Mouse (Mus musculus): ENCODE results near the gene Prkn. TPM values are rescaled to one million over a fixed set of nuclear protein-coding genes. Genes with fewer than 3 reads are reported as not detected.

Gene Prkn
- total RNA-seq, 2 experiments from 2014 or later = 15.7 to 19.9 TPM

DNA sequence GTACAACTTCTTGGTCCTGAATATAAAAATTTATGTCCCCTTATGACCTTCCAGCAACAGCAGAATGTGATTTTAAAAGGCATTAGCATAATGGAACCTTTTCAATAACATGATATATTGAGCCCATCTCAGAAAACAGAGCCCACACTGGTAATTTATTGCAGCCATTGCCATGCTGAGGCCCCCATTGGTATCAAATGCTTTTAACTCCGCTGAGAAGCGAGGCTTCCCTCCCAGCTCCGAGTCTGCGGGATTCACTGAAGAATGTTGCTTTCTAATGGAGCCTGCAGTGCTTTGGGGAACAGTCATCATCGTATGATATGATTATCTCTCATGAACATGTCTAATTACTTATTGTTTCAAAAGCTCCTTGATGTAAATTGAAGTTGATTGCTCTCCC, 421.5 kb downstream of the Prkn start:
- DNase-seq (ENCODE audit: low spot score in 2 of 2) = no peak

DNA sequence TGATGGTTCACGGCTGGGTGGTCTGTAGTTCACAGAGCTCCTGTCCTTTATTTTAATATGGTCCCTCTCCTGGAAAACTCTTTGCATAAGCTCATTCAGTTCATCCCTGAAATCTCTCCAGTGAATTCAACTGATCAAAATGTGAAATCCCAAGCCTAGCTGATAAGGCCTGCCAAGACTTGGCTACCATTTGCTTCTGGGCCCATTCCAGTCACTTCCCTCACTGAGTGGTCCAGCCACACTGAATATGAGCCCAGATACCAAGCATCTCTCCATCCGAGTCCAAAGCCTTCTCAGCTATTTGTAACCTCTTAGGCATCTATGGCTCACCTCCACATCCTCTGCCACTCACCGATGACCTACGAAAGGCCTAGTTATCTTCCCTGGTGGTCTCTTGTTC, 427.8 kb downstream of the Prkn start:
- DNase-seq (ENCODE audit: low spot score in 2 of 2) = no peak

DNA sequence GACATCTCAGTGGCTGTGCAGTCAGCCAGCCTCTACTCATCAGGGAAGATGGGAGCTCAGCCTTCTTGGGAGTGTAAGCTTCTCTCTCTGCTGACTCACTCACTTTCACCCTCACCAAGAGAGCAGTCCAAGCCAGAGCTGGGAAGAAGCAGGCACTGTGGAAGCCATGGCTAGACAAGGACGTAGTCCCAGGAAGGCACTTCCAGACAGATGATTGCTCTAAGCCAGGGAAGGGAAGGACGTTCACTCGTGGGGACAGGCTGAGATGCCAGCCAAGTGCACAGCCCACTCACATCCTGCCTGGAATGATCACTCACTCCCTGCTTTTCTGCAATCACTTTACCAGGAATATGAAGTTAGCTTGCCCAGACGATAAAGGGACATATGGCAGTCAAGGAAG, 430.0 kb downstream of the Prkn start:
- DNase-seq (ENCODE audit: low spot score in 2 of 2) = no peak

DNA sequence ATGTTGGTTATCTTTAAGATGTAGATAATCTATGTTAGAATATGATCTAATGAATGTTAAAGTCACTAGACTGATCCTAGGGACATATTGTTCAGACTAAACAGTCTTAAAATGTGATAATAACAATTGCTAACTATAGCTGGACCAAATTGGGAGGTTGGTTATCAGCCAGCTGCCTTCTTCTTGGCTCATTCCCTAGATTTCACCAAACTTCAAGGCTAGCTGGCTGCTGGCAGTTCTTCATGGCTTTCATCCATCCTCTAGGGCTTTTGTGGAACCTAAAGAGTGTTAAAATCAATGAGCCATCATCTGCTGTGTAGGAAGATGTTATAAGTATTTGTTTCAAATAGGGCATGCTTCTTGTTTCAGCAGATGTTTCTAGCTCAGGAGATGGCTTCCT, 431.7 kb downstream of the Prkn start:
- no peak for DNase-seq (ENCODE audit: low spot score in 2 of 2)

DNA sequence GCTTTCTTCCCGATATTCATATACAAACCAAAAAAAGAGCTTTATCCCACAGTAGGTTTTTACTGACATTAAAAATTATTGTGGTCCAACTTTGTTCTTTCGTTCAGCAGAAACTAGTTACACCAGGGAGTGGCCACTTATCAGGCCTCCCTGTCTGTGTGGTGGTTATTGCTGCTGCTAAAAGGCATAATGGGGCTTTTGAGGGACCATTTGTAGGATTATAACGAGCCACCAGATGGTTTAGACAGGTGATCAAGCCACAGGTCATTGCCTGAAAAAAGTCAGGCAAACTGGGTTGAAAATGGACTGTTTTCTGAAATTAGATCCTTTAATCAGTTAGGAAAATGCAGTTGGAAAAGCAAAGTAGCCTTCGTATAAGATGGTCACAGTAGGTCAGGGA, 444.1 kb downstream of the Prkn start:
- no peak for DNase-seq (ENCODE audit: low spot score in 2 of 2)

DNA sequence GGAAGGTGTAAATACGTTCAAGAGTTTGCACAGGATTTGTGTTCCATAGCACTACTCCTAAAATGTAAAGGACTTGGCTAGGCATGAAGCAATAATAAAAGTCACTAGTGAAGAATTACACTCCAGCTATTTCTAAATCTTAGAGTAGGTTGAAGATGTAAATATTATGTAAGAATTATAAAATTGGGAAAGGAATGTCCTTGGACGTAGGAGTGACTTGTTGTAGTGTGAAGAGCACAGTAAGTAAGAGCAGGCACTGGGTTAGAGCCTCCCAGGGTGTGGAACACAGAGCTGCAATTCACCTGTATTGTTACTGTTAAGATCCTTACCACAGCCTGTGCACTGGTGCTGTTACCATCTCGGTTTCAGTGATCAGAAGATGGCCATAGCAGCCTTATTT, 450.0 kb downstream of the Prkn start:
- DNase-seq (ENCODE audit: low spot score in 2 of 2) = no peak

DNA sequence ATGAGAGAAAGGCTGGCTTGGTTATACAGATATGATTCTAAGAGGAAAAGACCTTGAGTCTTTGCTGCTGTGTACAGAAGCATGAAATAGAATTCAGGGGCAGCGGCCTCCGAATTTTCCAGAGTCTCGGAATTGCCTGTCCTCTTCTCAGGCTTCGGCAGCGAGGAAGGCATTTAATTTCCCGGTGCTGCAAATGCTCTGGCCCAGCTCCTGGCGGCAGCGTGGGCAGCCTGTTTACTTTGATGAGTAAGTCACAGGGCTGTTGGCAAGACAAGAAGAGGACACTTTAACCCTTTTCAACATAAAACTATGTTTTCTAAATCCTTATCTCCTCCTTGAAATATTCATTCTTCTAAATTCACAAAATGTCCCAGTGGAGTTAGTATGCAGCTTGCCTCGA, 462.9 kb downstream of the Prkn start:
- peak in 1 of 2 experiments; percentile 13 for DNase-seq (ENCODE audit: low spot score in 2 of 2)

DNA sequence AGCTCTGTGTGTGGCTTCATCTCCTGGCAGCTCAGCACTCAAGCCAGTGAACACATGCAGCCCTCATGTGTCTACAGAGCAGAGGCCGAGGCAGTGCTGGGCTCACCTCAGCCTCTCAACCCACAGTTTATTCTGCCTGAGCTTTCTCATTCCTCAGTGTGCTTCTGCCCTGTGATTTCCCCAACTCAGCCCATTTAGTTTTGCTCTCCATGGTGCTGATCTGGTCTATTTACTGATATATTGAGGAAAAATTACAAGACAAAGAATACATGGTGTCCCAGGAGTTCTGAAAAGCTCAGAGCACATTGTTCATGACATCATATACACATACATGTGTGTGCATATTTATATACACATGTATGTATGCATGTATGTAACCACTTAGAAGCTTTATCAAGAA, 469.7 kb downstream of the Prkn start:
- no peak for DNase-seq (ENCODE audit: low spot score in 2 of 2)

DNA sequence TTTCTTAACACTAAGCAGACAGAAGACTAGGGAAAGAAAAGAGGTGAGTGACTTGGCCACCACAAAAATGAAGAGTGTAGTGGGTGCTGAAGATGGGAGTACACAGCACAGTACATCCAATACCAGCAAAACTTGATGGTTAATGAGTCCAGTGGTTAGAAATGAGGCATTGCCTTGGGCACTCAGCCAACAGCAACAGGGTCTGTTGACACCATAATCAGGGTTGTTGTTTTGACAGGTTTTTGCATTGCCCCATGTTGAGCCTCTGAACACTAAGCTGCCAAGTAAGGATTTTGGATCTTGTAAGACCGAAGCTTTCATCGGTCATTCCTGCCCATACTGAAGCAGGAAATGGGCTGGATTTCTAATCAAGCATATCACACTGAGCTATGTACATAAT, 474.0 kb downstream of the Prkn start:
- no peak for DNase-seq (ENCODE audit: low spot score in 2 of 2)

DNA sequence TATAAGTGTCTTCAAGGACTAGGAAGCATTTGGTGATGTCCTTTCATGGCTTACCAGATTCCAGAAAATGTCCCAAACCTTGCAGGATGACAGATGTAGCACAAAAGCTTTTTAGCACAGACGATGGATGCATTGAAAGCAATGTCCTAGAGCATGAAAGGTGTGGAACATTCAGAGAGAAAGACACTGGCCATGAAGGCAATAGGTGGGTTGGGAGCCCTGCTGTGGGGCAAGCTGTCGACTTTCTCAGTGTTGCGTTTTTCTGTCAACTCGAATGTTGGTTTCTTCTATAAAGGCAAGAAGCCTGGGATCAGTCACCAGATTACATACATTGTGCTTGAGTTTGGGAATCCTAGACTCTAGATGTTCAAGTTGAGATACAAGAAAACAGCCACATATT, 475.5 kb downstream of the Prkn start:
- no peak for DNase-seq (ENCODE audit: low spot score in 2 of 2)

DNA sequence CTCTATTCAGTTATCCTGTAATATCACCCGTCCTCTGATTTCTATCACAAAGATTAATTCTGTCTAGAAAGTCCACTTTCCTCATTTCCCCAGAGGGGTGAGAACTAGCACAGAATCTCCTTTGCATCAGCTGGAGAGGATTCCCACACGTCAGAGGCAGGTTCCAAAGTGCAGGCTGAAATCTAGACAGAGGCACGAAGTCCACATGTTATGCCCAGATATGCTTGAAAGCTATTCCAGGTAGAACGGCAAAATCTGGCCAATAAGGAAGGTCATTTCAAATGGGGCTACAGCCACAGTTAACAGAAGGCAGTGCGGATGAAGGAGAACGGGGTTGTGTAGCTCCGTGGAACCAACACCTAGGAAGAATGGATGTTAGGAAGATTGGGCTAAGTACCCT, 478.8 kb downstream of the Prkn start:
- DNase-seq (ENCODE audit: low spot score in 2 of 2) = no peak

DNA sequence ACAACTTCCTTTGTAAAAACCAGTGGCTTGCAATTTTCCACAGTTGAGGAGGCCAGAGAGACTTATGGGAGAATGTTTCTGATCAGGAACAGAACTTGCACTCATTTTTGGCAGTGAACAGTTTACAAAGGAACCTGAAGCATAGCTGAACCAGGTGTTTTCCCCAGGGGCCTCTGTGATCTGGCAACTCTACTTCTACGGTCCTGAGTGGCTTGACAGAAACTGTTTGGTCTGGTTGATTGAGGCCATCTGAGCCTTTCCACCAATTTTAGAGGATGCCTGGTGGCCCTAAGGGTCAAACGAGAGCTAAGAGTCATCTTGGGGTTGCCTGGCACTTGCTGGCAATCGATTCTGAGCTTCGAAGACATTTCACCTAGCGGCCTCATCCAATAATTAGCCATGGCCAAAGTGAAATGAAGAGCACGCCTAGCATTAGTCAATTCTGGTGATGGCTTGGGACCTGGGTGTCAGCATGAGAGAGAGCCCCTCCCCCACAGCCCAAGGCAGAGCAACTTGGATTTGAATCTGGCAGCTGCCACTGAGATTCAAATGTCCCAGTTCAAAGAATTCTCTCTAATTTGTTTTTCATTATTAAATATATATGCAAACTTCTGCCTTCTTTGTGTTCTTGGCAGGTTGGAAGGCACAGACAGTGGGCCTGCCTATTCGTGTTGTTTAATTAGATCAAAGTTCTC, 479.6 kb downstream of the Prkn start:
- DNase-seq (ENCODE audit: low spot score in 2 of 2) = no peak

DNA sequence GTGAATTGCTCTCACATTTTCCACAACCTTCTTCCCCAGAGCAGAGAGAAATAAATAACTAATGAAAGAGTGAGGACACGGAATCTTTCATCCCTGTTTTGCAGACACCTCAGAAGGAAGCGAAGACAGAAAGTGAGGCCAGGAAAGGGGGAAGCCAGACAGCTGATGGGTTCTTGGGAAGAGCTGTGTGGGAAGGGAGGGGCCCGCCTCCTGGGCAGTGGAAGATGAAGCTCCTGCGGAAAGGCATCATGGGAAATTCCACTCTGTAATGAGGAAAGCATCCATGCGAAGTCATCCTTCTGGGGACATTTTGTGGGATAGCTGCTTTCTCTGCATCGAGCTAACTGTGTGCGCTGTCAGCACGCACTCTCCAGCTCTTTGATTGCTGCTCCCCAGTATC, 491.9 kb downstream of the Prkn start:
- no peak for DNase-seq (ENCODE audit: low spot score in 2 of 2)

DNA sequence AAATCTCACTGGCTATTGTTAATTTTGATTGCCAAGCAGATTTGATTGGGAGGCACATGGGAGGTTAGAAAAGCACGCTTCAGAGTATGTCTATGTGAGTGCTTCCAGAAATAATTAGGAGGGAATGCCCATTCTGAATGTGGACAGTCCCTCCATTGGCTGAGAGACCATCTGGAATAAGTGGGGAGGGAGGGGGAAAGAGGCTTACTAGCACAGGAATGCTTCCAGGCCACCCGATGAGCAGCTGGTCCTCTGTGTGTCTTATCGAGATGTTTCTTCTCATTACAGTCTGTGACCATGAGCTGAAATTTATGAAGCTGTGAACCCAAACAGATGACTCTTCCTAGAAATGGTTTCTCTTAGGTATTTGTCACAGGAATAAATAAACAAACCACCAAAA, 493.6 kb downstream of the Prkn start:
- no peak for DNase-seq (ENCODE audit: low spot score in 2 of 2)

DNA sequence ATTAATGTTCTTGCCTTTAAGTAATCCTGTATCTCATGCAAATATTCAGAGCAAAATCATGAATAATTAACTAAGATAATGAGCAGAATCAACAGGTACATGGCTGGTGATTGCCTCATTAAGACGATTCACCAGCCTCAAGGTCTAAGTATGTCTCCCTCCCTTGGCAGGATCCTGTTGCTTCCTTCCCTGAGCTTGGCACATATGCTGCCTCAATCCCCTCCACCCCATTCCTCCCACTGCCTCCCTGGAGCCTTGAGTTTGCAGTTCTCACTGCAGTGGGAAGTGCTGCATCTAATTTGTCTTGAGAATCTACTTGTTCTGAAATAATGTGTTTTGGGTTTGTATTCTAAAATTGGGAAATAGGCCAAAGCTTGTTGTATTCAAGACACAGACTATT, 496.0 kb downstream of the Prkn start:
- no peak for DNase-seq (ENCODE audit: low spot score in 2 of 2)

DNA sequence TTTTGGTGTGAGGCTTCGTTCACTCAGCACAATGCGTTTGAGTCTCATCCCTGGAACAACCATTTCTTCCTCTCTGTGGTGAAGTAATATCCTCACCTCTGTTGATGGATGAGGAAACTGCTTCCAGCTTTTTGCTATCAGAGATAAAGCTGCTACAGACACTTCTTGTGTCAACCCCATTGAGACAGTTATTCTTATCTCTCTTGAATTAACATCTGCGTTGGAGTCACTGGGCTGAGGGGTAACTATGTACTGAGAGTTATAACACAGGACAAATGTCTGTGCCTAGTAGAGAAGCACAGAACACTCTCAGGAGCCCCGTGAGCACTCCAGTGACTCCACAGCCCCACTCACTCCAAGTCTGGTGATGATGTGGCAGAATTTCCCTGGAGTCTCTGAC, 500.2 kb downstream of the Prkn start:
- DNase-seq (ENCODE audit: low spot score in 2 of 2) = no peak

DNA sequence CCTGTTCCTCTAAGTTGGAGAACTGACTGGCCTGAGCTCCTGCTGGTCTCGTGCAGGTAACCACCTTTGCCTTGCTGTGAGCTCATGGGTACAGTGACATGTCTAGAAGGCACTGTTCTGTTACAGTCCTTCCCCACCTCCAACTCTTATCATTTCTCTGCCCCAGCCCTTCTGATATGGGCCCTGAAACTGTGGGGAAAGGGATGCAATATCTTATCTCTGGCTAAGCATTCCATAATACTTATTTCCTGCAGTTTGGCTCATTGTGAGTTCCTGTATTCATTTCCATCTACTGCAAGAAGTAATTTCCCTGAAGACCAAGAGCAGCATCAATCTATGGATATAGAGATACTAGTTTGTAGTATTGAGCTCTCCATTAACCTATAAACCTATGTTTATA, 506.1 kb downstream of the Prkn start:
- no peak for DNase-seq (ENCODE audit: low spot score in 2 of 2)

DNA sequence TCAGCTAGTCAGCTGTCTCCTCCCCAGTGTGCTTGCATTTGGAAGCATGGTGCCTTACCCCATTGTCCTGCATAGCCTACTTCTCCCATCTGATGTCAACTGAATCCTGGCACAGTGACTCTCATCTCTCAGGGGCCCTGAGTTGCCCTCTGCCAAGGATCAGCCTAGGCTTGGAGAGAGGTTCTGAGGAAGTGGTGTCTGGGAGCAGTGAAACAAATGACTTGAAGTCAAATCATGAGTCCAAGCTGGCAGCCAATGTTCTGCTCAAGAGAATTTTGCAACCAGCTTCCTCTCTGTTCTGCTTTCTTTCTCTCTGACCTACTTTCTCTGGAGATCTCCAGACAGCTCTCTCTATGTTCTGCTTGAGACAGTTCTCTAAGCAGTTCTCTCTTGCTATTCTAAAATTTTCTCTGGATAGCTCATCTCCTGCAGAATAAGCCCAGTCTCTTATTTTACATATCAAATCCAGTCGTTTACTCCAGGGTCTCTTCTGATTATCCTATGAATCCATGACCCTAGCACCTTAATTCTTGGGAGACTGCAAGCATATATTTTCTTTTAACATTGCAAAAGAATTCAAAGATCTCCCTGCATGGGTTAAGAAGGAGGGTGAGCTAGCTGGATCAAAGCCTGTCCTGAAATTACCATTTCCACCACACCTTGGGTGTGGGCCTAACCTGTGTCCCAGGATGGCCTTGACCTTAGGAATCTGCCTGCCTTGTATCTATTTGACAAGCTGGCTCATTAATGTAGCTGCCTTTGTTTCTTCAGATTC, 512.8 kb downstream of the Prkn start:
- no peak for DNase-seq (ENCODE audit: low spot score in 2 of 2)

DNA sequence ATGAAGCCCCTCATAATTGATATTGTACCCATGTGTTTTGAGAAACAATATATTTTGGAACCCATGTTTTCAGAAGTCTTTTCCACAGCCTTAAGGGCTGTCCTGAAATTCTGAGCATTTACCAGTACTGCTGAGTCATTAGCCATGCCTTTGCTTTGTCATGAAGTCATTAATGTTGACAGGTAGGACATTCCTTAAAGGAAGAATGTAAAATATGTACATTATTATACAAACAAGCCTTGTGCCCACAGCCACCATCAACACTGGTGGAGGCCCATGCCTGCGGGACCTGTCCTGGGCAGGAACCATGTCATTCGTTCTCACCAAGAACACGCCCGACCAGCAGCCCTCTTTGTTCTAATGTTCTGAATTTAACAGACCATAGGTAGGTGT, 513.4 kb downstream of the Prkn start:
- DNase-seq (ENCODE audit: low spot score in 2 of 2) = no peak

DNA sequence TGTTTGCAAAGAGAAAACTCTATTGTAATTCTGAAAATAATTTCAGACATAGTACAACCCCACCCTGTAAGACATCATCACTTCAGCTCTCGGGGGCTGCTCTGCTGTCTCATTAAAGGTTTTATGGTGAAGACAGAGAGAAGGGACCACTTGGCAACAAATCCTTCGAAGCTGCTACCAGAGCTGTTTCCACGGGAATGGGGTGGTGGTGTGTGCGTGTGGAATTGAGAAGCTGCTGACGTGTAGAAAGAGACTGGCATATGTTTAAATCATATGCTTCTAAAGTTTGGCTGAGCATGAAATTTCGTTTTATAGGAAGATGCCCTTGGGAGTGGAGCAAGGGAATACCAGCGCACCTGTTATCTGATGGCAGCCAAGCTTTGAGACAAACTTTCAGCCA, 514.2 kb downstream of the Prkn start:
- DNase-seq (ENCODE audit: low spot score in 2 of 2) = no peak

DNA sequence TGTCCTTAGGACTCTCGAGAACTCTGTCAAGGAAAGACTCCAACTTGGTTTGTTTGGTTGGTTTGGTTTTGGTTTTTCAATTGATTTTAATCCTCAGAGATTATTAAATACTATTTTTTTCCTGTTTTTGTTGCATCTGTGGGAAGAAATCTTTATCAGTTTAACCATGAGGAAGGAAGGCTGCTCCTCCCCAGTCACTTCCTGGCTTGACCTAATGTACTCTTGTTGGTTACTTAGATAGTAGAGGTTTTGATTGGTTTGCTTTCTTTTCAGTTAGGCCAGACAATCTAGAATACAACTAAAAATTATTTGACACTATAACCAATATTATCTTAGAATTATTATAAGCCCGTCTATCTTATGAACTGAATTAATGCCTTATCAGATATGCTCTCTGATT, 535.3 kb downstream of the Prkn start:
- DNase-seq (ENCODE audit: low spot score in 2 of 2) = no peak

DNA sequence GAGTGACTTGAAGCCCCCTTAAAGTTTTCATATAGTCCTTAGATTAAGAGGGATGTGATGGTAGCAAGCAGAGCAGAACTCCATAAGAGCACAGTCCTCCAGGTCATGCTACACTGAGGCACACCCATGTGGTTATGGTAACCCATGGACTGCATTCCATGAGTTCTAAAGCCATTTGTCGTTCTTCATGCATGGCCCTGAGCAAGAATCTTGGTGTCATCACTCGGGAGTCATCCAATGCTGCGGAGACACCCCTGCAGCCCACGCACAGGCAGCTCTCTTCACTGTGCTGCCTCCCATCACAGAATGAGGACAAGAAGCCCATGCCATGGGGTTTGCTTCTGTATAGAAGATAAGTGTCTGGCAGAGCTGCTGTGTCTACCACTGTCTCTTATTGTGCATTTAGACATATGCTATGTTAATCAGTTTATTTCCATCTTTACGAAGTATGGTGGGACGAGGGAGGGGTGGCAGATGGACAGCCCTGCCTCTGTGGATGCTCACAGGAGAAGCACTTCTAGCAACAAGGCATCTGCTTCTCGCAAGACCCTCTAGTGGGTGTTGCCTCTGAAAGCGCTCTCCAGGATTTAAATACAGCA, 543.3 kb downstream of the Prkn start:
- DNase-seq (ENCODE audit: low spot score in 2 of 2) = no peak

DNA sequence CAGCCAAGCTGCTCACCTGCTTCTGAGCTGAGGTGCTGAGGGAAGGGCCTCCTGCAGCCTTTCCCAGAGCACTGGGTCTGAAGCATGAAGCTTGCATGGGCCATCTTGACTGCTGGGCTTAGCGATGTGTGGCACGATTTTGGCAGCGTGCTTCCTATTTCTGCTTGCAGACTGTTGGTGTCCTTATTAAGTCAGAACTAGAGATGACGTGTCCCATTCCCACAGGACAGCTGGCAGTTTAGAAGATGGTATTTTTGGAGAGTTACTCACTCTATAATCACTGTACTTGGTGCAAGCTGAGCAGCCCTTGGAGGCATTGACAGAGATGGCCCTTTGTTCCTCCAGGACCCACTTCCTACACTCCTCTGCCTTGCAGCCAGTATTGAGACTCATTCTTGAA, 545.1 kb downstream of the Prkn start:
- peak in 1 of 2 experiments; percentile 26 for DNase-seq (ENCODE audit: low spot score in 2 of 2)

Measured in layer of hippocampus, postnatal 10 days (tissue).